Mouse (Mus musculus): ENCODE results near the gene Cenpc1.

The Cenpc1 gene

GRCm38 (mm10) chr5:85994551-85994950 is 70.8 kb downstream of the Cenpc1 start:
- no peak for DNase-seq

- DNase-seq = no peak
Measured at GRCm38 (mm10) chr5:85992805-85993721, 72.3 kb downstream of the Cenpc1 start.

DNA sequence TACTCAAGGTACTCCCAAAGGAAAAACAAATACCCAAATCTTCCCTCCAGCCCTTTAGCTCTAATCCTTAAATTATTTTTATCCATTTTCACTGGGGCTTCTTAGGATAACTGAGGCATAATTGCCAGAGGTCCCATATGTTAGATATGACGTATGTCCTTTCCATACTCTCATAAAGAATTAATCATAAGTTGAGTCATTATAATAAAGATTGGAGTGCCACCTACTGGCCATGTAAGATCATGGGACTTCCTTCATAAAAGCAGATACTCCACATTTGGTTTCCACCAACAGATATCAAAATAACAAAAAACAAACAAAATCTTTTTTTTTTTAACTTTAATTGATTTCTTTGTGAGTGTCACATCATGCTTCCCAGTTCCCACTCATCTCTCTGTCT is 73.3 kb downstream of the Cenpc1 start:
- no peak for DNase-seq

DNA sequence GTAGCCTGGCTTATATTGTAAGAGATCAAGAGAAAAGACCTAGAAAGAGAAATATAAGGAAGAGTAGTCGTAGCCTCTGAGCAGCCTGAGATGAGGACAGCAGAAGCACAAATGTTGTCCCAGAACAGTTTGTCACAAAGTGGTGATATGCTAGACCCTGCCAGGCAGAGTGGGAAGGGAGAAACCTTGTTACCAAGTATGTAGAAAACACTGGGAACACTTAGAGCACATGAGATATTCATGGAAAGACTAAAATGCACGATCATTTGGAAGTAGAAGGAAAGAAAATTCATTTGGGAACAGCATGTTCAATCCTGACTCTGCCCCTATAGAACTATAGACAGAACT is 77.9 kb downstream of the Cenpc1 start:
- DNase-seq = no peak

- DNase-seq = no peak
Measured at GRCm38 (mm10) chr5:85986734-85987515, 78.5 kb downstream of the Cenpc1 start.

GRCm38 (mm10) chr5:85977646-85978426 is 87.5 kb downstream of the Cenpc1 start:
- DNase-seq = no peak

GRCm38 (mm10) chr5:85962791-85963190 is 102.6 kb downstream of the Cenpc1 start:
- DNase-seq = no peak
